Mouse (Mus musculus) intestine, postnatal 0 days (tissue): Measurements from ENCODE around the gene Aifm2. TPM values are rescaled to one million over a fixed set of nuclear protein-coding genes. Genes with fewer than 3 reads are reported as not detected.

Experiments
- ATAC-seq: fragments of 200-750 bp; cut with Nextera tagmentation; 2 replicates; pipeline ENCODE4 v1.8.0; 2017; ENCODE audit warnings: mild to moderate bottlenecking, moderate TSS enrichment, moderate library complexity
- H3K27ac ChIP-seq: fragments of 300-500 bp; sonication (generic); 2 replicates; pipeline ENCODE4 v1.5.1; 2014; ENCODE audit warnings: mild to moderate bottlenecking, low read depth, low read length, moderate library complexity
- H3K27me3 ChIP-seq: fragments of 300-500 bp; sonication (generic); replicated peaks from 2 replicates; pipeline ENCODE4 v1.6.1; 2014; ENCODE audit warnings: low read length, mixed read lengths; ENCODE audit not compliant: control insufficient read depth, insufficient read depth
- H3K36me3 ChIP-seq: fragments of 300-500 bp; sonication (generic); 2 replicates; pipeline ENCODE4 v1.6.1; 2014; ENCODE audit warnings: mild to moderate bottlenecking, moderate library complexity; ENCODE audit not compliant: control insufficient read depth, insufficient read depth
- H3K4me1 ChIP-seq: fragments of 300-500 bp; sonication (generic); replicated peaks from 2 replicates; pipeline ENCODE4 v1.6.1; 2014; ENCODE audit warnings: antibody characterized with exemption, low read length, mixed read lengths; ENCODE audit not compliant: control insufficient read depth, insufficient read depth
- H3K4me2 ChIP-seq: fragments of 300-500 bp; sonication (generic); replicated peaks from 2 replicates; pipeline ENCODE4 v1.6.1; 2014; ENCODE audit warnings: low read depth, mild to moderate bottlenecking, moderate library complexity
- H3K4me3 ChIP-seq: fragments of 300-500 bp; sonication (generic); 2 replicates; pipeline ENCODE4 v1.5.1; 2014; ENCODE audit warnings: low read depth, low read length
- H3K9ac ChIP-seq: fragments of 300-500 bp; sonication (generic); 2 replicates; pipeline ENCODE4 v1.6.1; 2014; ENCODE audit warnings: mild to moderate bottlenecking, low read depth, low read length
- H3K9me3 ChIP-seq: fragments of 300-500 bp; sonication (generic); 2 replicates; pipeline ENCODE4 v1.6.1; 2016; ENCODE audit warnings: mixed run types; ENCODE audit not compliant: control insufficient read depth
- CTCF ChIP-seq: sonication (generic); IDR thresholded peaks from 2 replicates; pipeline ENCODE4 v1.5.1; 2016; ENCODE audit warnings: low read depth, mild to moderate bottlenecking, control low read depth, antibody characterized with exemption, moderate library complexity
- WGBS: fragments of 180-500 bp; shearing (Covaris S2); extraction: QIAGEN DNeasy Blood & Tissue Kit; methylation state at CpG from one replicate; pipeline ENCODE4 v1.1.7; 2014; 5-methylcytosine and 5-hydroxymethylcytosine counted together
- polyA plus RNA-seq: library from polyadenylated mRNA; unstranded; fragments of >200 nt; fragmentation: Nextera tagmentation; extraction: Ambion mirVana; gene quantifications from 2 replicates; pipeline ENCODE4 v1.2.1, GENCODE M21; 2015

Gene Aifm2
- polyA plus RNA-seq, 1 experiment from 2014 or later: 14.7 TPM

- ATAC-seq: no peak
- H3K27ac ChIP-seq: no peak overlapping the region
- no peaks in the 10 kb centered on the region for H3K27me3 ChIP-seq
- H3K9ac ChIP-seq: no peak overlapping the region
- no peaks in the 10 kb centered on the region for H3K4me1 ChIP-seq
- 89% methylated on average over 1 of the region's 1 CpGs for WGBS
- H3K36me3 ChIP-seq: peaks cover 39% of the 10 kb centered on the region; the same call in 1 of the 2 replicates
- no peaks in the 10 kb centered on the region for H3K9me3 ChIP-seq
- H3K4me2 ChIP-seq: no peak overlapping the region
- H3K4me3 ChIP-seq: no peak overlapping the region
- TF ChIP-seq CTCF: no peak
Observed at GRCm38 (mm10) chr10:61741306-61741705, 26.2 kb downstream of the Aifm2 start.

DNA sequence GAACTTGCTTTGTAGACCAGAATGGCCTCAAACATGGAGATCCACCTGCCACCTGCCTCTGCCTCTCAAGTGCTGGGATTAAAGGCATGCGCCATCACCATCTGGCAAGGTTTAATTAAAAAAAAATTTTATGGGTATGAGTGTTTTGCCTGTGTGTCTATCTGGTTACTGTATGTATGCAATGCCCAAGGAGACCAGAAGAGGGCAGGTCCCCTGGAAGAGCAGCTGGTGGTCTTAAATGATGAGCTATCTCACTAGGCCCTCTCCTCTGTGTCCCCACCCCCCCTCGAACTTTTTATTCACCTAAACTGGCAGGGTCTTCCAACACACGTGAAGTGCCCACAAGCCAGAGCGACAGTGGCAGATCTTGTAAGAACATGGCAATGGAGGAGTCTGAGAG is 26.8 kb downstream of the Aifm2 start:
- H3K27ac ChIP-seq: no peak overlapping the region
- no peak overlapping the region for H3K4me2 ChIP-seq
- WGBS: 90% methylated on average over 4 of the region's 4 CpGs
- no peak for ATAC-seq
- no peak overlapping the region for H3K4me3 ChIP-seq
- peaks cover 43% of the 10 kb centered on the region; the same call in 1 of the 2 replicates for H3K36me3 ChIP-seq
- H3K27me3 ChIP-seq: no peaks in the 10 kb centered on the region
- no peak overlapping the region for H3K9ac ChIP-seq
- peak; percentile 54 for TF ChIP-seq CTCF
- H3K4me1 ChIP-seq: no peaks in the 10 kb centered on the region
- no peaks in the 10 kb centered on the region for H3K9me3 ChIP-seq

- Histone ChIP-seq H3K9me3 (no peaks in the 10 kb centered on the region), H3K36me3 (peaks cover 44% of the 10 kb centered on the region; the same call in 1 of the 2 replicates), H3K27ac (no peak overlapping the region), H3K4me3 (no peak overlapping the region), H3K4me1 (no peaks in the 10 kb centered on the region), H3K4me2 (no peak overlapping the region), H3K27me3 (no peaks in the 10 kb centered on the region), H3K9ac (no peak overlapping the region)
- 90% methylated on average over 8 of the region's 8 CpGs for WGBS
- ATAC-seq: no peak
- TF ChIP-seq CTCF: no peak
Observed at GRCm38 (mm10) chr10:61742336-61742735, 27.3 kb downstream of the Aifm2 start.

GRCm38 (mm10) chr10:61745133-61745532 is 30.1 kb downstream of the Aifm2 start:
- Histone ChIP-seq H3K9ac (no peak overlapping the region), H3K4me3 (no peak overlapping the region), H3K36me3 (peaks cover 40% of the 10 kb centered on the region; the same call in 1 of the 2 replicates), H3K27ac (no peak overlapping the region), H3K4me2 (no peak overlapping the region), H3K9me3 (no peaks in the 10 kb centered on the region), H3K27me3 (no peaks in the 10 kb centered on the region), H3K4me1 (no peaks in the 10 kb centered on the region)
- WGBS: 90% methylated on average over 4 of the region's 4 CpGs
- no peak for ATAC-seq
- TF ChIP-seq CTCF: peak; percentile 59

DNA sequence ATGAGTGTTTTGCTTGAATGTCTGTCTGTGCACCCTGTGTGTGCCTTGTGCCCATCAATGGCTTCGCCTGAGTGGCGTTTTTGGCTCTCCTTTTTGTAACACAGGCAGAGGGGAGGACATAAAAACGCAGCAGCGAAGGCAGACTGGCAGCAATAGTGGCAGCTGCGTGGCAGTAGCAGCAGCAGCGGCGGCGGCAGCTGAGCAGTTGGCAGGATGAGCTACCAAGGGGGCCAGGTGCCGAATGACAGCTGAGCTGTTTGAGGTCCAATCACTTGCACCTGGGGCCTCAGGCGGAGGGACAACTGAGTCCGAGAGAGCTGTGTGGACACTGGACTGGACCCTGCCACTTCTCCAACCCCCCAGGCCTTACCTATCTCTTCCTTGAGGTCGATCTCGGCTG is 32.2 kb downstream of the Aifm2 start:
- Histone ChIP-seq H3K36me3 (peaks cover 36% of the 10 kb centered on the region; the same call in 1 of the 2 replicates), H3K27me3 (no peaks in the 10 kb centered on the region)
- WGBS: 95% methylated on average over 13 of the region's 13 CpGs

GRCm38 (mm10) chr10:61750014-61750413 is 35.0 kb downstream of the Aifm2 start:
- 0 out of 2 replicates have a peak, but pooled peaks have one; percentile 8 for ATAC-seq
- no peak overlapping the region for H3K4me3 ChIP-seq
- no peak overlapping the region for H3K27ac ChIP-seq
- H3K4me2 ChIP-seq: no peak overlapping the region
- H3K27me3 ChIP-seq: no peaks in the 10 kb centered on the region
- WGBS: 78% methylated on average over 9 of the region's 9 CpGs
- H3K36me3 ChIP-seq: peaks cover 29% of the 10 kb centered on the region; the same call in 1 of the 2 replicates
- H3K4me1 ChIP-seq: no peaks in the 10 kb centered on the region
- TF ChIP-seq CTCF: no peak
- H3K9ac ChIP-seq: no peak overlapping the region
- no peaks in the 10 kb centered on the region for H3K9me3 ChIP-seq

More for the DNA sequence above, 32.2 kb downstream of the Aifm2 start:
- H3K27ac ChIP-seq: no peak overlapping the region
- H3K9ac ChIP-seq: no peak overlapping the region
- TF ChIP-seq CTCF: no peak
- H3K4me1 ChIP-seq: no peaks in the 10 kb centered on the region
- no peak for ATAC-seq
- no peak overlapping the region for H3K4me3 ChIP-seq
- no peak overlapping the region for H3K4me2 ChIP-seq
- no peaks in the 10 kb centered on the region for H3K9me3 ChIP-seq
